Mouse (Mus musculus) kidney, embryonic 14.5 days (tissue): ENCODE results near the gene Rgs7bp. TPM values are rescaled to one million over a fixed set of nuclear protein-coding genes. Genes with fewer than 3 reads are reported as not detected.

Source experiments
- ATAC-seq: fragments of 200-750 bp; cut with Nextera tagmentation; 2 replicates; pipeline ENCODE4 v1.8.0; 2017; ENCODE audit warnings: moderate number of reproducible peaks, mild to moderate bottlenecking, moderate TSS enrichment, moderate library complexity; ENCODE audit not compliant: low FRiP score, low TSS enrichment
- H3K27ac ChIP-seq: fragments of 300-500 bp; sonication (generic); 2 replicates; pipeline ENCODE4 v1.5.1; 2014; ENCODE audit warnings: low read depth, mild to moderate bottlenecking, low read length, moderate library complexity, mixed read lengths
- H3K27me3 ChIP-seq: fragments of 300-500 bp; sonication (generic); 2 replicates; pipeline ENCODE4 v1.6.1; 2014; ENCODE audit warnings: mild to moderate bottlenecking, low read length; ENCODE audit not compliant: control insufficient read depth, insufficient read depth
- H3K36me3 ChIP-seq: fragments of 300-500 bp; sonication (generic); 2 replicates; pipeline ENCODE4 v1.6.1; 2014; ENCODE audit warnings: low read length, mixed read lengths; ENCODE audit not compliant: control insufficient read depth, insufficient read depth
- H3K4me1 ChIP-seq: fragments of 300-500 bp; sonication (generic); 2 replicates; pipeline ENCODE4 v1.6.1; 2014; ENCODE audit warnings: low read length, mixed read lengths; ENCODE audit not compliant: control insufficient read depth, insufficient read depth
- H3K4me2 ChIP-seq: fragments of 300-500 bp; sonication (generic); replicated peaks from 2 replicates; pipeline ENCODE4 v1.6.1; 2014; ENCODE audit warnings: low read depth, mild to moderate bottlenecking, low read length
- H3K4me3 ChIP-seq: fragments of 300-500 bp; sonication (generic); 2 replicates; pipeline ENCODE4 v1.5.1; 2014; ENCODE audit warnings: mild to moderate bottlenecking, low read length
- H3K9ac ChIP-seq: fragments of 300-500 bp; sonication (generic); 2 replicates; pipeline ENCODE4 v1.6.1; 2014; ENCODE audit warnings: low read depth, mild to moderate bottlenecking, low read length, moderate library complexity
- H3K9me3 ChIP-seq: fragments of 300-500 bp; sonication (generic); 2 replicates; pipeline ENCODE4 v1.6.1; 2016; ENCODE audit warnings: low read length; ENCODE audit not compliant: control insufficient read depth
- WGBS: fragments of 180-500 bp; shearing (Covaris S2); extraction: QIAGEN DNeasy Blood & Tissue Kit; methylation state at CpG from one replicate; pipeline ENCODE4 v1.1.7; 2014; 5-methylcytosine and 5-hydroxymethylcytosine counted together
- polyA plus RNA-seq: library from polyadenylated mRNA; unstranded; fragments of >200 nt; fragmentation: Nextera tagmentation; extraction: Ambion mirVana; gene quantifications from 2 replicates; pipeline ENCODE4 v1.2.1, GENCODE M21; 2014

Gene Rgs7bp
- polyA plus RNA-seq, 1 experiment from 2014 or later = 1.9 TPM

GRCm38 (mm10) chr13:104908691-104909090, 146.0 kb downstream of the Rgs7bp start:
- Histone ChIP-seq H3K36me3 (no peaks in the 10 kb centered on the region), H3K4me1 (no peaks in the 10 kb centered on the region), H3K27me3 (no peaks in the 10 kb centered on the region), H3K9ac (no peak overlapping the region), H3K9me3 (no peaks in the 10 kb centered on the region), H3K4me2 (no peak overlapping the region), H3K4me3 (no peak overlapping the region), H3K27ac (no peak overlapping the region)
- 64% methylated on average over 7 of the region's 7 CpGs for WGBS
- no peak for ATAC-seq

Other genes with a start within 250 kb of the Rgs7bp start
- 35.3 and 37.2 TPM in 2 replicates for gene Cwc27, start 237.8 kb downstream of the Rgs7bp start, polyA plus RNA-seq
- 0.87 and 2.4 TPM in 2 replicates for gene Shisal2b, start 191.0 kb downstream of the Rgs7bp start, polyA plus RNA-seq
- not detected in 2 replicates for gene 4933425L06Rik, start 27.2 kb upstream of the Rgs7bp start, polyA plus RNA-seq
- gene Rnf180, start 239.9 kb upstream of the Rgs7bp start, polyA plus RNA-seq = 6.3 and 12.0 TPM in 2 replicates